Mouse (Mus musculus): ENCODE data around the gene Nhsl1.

The Nhsl1 gene

GRCm38 (mm10) chr10:18482558-18483141 lies 163.9 kb downstream of the Nhsl1 start:
- in situ Hi-C loops (cut with MboI, MseI) = no loop called here

GRCm38 (mm10) chr10:18483658-18484057 lies 164.9 kb downstream of the Nhsl1 start:
- in situ Hi-C loops (cut with MboI, MseI) = no loop called here

- in situ Hi-C loops (cut with MboI, MseI) = no loop called here
Measured at GRCm38 (mm10) chr10:18484731-18485130, 165.9 kb downstream of the Nhsl1 start.

GRCm38 (mm10) chr10:18488239-18488803 lies 169.5 kb downstream of the Nhsl1 start:
- in situ Hi-C loops (cut with MboI, MseI) = no loop called here

GRCm38 (mm10) chr10:18489936-18490335 lies 171.2 kb downstream of the Nhsl1 start:
- in situ Hi-C loops (cut with MboI, MseI) = no loop called here

GRCm38 (mm10) chr10:18491952-18492351 lies 173.2 kb downstream of the Nhsl1 start:
- in situ Hi-C loops (cut with MboI, MseI) = no loop called here

- in situ Hi-C loops (cut with MboI, MseI) = no loop called here
Measured at GRCm38 (mm10) chr10:18493010-18493894, 174.5 kb downstream of the Nhsl1 start.

- in situ Hi-C loops (cut with MboI, MseI) = no loop called here
Measured at GRCm38 (mm10) chr10:18494249-18494648, 175.5 kb downstream of the Nhsl1 start.

- in situ Hi-C loops (cut with MboI, MseI) = no loop called here
Measured at GRCm38 (mm10) chr10:18497066-18497465, 178.3 kb downstream of the Nhsl1 start.

GRCm38 (mm10) chr10:18501997-18502396 lies 183.2 kb downstream of the Nhsl1 start:
- in situ Hi-C loops (cut with MboI, MseI) = loop anchor here (10.0 kb wide), 1 partner anchor 877 kb away; no protein-coding TSS in a partner anchor

- in situ Hi-C loops (cut with MboI, MseI) = loop anchor here (10.0 kb wide), 1 partner anchor 881 kb away; no protein-coding TSS in a partner anchor
Measured at GRCm38 (mm10) chr10:18505690-18506089, 186.9 kb downstream of the Nhsl1 start.

GRCm38 (mm10) chr10:18506501-18506946 lies 187.7 kb downstream of the Nhsl1 start:
- in situ Hi-C loops (cut with MboI, MseI) = loop anchor here (10.0 kb wide), 1 partner anchor 882 kb away; no protein-coding TSS in a partner anchor

GRCm38 (mm10) chr10:18507869-18508473 lies 189.2 kb downstream of the Nhsl1 start:
- in situ Hi-C loops (cut with MboI, MseI) = loop anchor here (10.0 kb wide), 1 partner anchor 883 kb away; no protein-coding TSS in a partner anchor

- in situ Hi-C loops (cut with MboI, MseI) = loop anchor here (10.0 kb wide), 1 partner anchor 884 kb away; no protein-coding TSS in a partner anchor
Measured at GRCm38 (mm10) chr10:18508586-18508985, 189.8 kb downstream of the Nhsl1 start.

GRCm38 (mm10) chr10:18510663-18511062 lies 191.9 kb downstream of the Nhsl1 start:
- in situ Hi-C loops (cut with MboI, MseI) = no loop called here

- in situ Hi-C loops (cut with MboI, MseI) = no loop called here
Measured at GRCm38 (mm10) chr10:18511496-18511895, 192.7 kb downstream of the Nhsl1 start.

GRCm38 (mm10) chr10:18522556-18522955 lies 203.8 kb downstream of the Nhsl1 start:
- in situ Hi-C loops (cut with MboI, MseI) = loop anchor here (10.0 kb wide), 1 partner anchor 118 kb away; no protein-coding TSS in a partner anchor

GRCm38 (mm10) chr10:18525311-18525710 lies 206.5 kb downstream of the Nhsl1 start:
- in situ Hi-C loops (cut with MboI, MseI) = loop anchor here (10.0 kb wide), 1 partner anchor 121 kb away; no protein-coding TSS in a partner anchor

- in situ Hi-C loops (cut with MboI, MseI) = loop anchor here (10.0 kb wide), 1 partner anchor 121 kb away; no protein-coding TSS in a partner anchor
Measured at GRCm38 (mm10) chr10:18525726-18526125, 206.9 kb downstream of the Nhsl1 start.

GRCm38 (mm10) chr10:18526184-18526850 lies 207.5 kb downstream of the Nhsl1 start:
- in situ Hi-C loops (cut with MboI, MseI) = loop anchor here (10.0 kb wide), 1 partner anchor 122 kb away; no protein-coding TSS in a partner anchor
